Comparison of ENCODE assay signal across 18 mouse cellular contexts in the genomic region with DNA sequence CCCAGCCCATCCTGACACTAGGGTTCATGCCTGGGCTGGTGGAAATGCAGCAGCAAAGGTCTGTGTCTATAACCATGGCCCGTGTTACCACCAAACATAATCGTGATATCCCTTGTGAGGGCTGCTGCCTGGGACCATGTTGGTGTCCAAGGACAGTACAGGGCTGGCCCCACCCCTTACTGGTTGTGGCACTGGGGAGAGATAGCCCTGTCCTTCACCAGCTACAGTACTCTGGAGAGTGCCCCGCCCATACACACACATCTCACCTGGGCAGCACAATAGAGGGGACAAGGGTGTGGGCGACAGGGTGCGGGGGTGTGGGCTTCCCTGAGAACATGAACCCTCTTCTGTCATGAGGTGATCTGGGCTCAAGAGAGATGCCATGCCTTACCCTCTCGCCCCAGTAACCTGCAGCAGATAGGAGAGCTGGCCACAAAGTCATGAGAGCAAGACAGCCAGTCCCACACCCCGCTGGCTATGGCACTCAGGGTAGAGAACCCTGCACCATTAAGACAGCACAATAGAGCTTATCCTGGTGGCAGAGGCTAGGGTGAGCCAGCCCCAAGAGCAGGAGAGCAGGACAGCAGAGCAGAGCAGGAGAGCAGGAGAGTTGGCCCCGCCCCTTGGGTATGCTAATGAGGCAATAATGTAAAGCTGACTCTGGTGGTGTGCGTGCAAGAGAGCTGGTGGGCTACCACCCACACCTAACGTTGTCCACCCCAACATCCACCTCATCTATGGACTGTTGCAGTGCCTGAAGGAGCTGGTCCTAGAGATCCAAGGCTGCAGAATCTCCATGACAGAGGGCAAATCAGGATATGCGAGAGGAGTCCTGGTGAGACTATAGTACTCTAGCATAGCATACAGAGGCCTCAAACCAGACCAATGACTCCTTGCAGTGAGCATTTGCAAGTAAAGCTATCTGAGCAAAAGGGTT. TPM values are rescaled to one million over a fixed set of nuclear protein-coding genes. Genes with fewer than 3 reads are reported as not detected.
DNase-seq lines count a peak whose midpoint lies in the region; ATAC-seq and TF ChIP-seq lines count a peak whose summit lies in the region.
"Had no signal": no experiment of that assay in that cellular context is flagged by ENCODE, and none has a peak within 500 bp of the region (broad histone marks: within the 10 kb centered on the region; RNA-seq: fewer than 3 reads in every experiment).

No protein-coding gene starts in this region.

- WGBS in embryonic facial prominence, embryonic 11.5 days, result 65% methylated on average over 11 of the region's 11 CpGs
- 67% methylated on average over 11 of the region's 11 CpGs for WGBS in embryonic facial prominence, embryonic 10.5 days
- WGBS in limb, embryonic 12.5 days, result 68% methylated on average over 11 of the region's 11 CpGs
- WGBS in limb, embryonic 10.5 days, result 66% methylated on average over 11 of the region's 11 CpGs
- 72% methylated on average over 11 of the region's 11 CpGs for WGBS in forebrain, embryonic 13.5 days
- 64% methylated on average over 11 of the region's 11 CpGs for WGBS in midbrain, embryonic 16.5 days
- WGBS in liver, postnatal 0 days (ENCODE audit: insufficient replicate concordance), result 60% methylated on average over 11 of the region's 11 CpGs

- no peaks in the 10 kb centered on the region for H3K9me3 ChIP-seq in embryonic facial prominence, embryonic 11.5 days (replicated peaks; ENCODE audit: control insufficient read depth, low read length)
- H3K9me3 ChIP-seq in embryonic facial prominence, embryonic 10.5 days, result no peaks in the 10 kb centered on the region
- H3K9me3 ChIP-seq in limb, embryonic 12.5 days, result no peaks in the 10 kb centered on the region
- H3K9me3 ChIP-seq in limb, embryonic 10.5 days (replicated peaks), result no peaks in the 10 kb centered on the region
- H3K9me3 ChIP-seq in forebrain, embryonic 13.5 days (replicated peaks), result no peaks in the 10 kb centered on the region
- no peaks in the 10 kb centered on the region for H3K9me3 ChIP-seq in midbrain, embryonic 16.5 days (replicated peaks; ENCODE audit: control insufficient read depth, low read length, poor library complexity, severe bottlenecking)
- no peaks in the 10 kb centered on the region for H3K9me3 ChIP-seq in liver, postnatal 0 days (ENCODE audit: low read length)

- H3K4me1 ChIP-seq in embryonic facial prominence, embryonic 11.5 days (ENCODE audit: control insufficient read depth, insufficient read depth, low read length), result no peaks in the 10 kb centered on the region
- H3K4me1 ChIP-seq in embryonic facial prominence, embryonic 10.5 days, result no peaks in the 10 kb centered on the region
- no peaks in the 10 kb centered on the region for H3K4me1 ChIP-seq in limb, embryonic 12.5 days (replicated peaks)
- H3K4me1 ChIP-seq in limb, embryonic 10.5 days, result no peaks in the 10 kb centered on the region
- H3K4me1 ChIP-seq in forebrain, embryonic 13.5 days, result no peaks in the 10 kb centered on the region
- no peaks in the 10 kb centered on the region for H3K4me1 ChIP-seq in midbrain, embryonic 16.5 days (ENCODE audit: control insufficient read depth, insufficient read depth, low read length)
- H3K4me1 ChIP-seq in liver, postnatal 0 days (ENCODE audit: insufficient read depth), result no peaks in the 10 kb centered on the region

- no peak overlapping the region for H3K9ac ChIP-seq in embryonic facial prominence, embryonic 11.5 days (replicated peaks; ENCODE audit: low read length)
- no peak overlapping the region for H3K9ac ChIP-seq in limb, embryonic 12.5 days (replicated peaks)
- no peak overlapping the region for H3K9ac ChIP-seq in forebrain, embryonic 13.5 days
- H3K9ac ChIP-seq in midbrain, embryonic 16.5 days (ENCODE audit: low read depth, low read length), result no peak overlapping the region
- no peak overlapping the region for H3K9ac ChIP-seq in liver, postnatal 0 days (replicated peaks)

- no peak for TF ChIP-seq CTCF in liver, postnatal 0 days (IDR thresholded peaks at IDR 0.05; ENCODE audit: low read depth)

- no peak overlapping the region for H3K4me3 ChIP-seq in embryonic facial prominence, embryonic 11.5 days (ENCODE audit: low read depth, low read length)
- no peak overlapping the region for H3K4me3 ChIP-seq in embryonic facial prominence, embryonic 10.5 days
- no peak overlapping the region for H3K4me3 ChIP-seq in limb, embryonic 12.5 days (replicated peaks)
- no peak overlapping the region for H3K4me3 ChIP-seq in limb, embryonic 10.5 days
- no peak overlapping the region for H3K4me3 ChIP-seq in forebrain, embryonic 13.5 days
- H3K4me3 ChIP-seq in midbrain, embryonic 16.5 days (ENCODE audit: low read depth, low read length), result no peak overlapping the region
- no peak overlapping the region for H3K4me3 ChIP-seq in liver, postnatal 0 days (ENCODE audit: low read depth, low read length)

- no peak overlapping the region for H3K27ac ChIP-seq in embryonic facial prominence, embryonic 11.5 days (replicated peaks; ENCODE audit: low read depth, low read length)
- H3K27ac ChIP-seq in embryonic facial prominence, embryonic 10.5 days (replicated peaks), result no peak overlapping the region
- no peak overlapping the region for H3K27ac ChIP-seq in limb, embryonic 12.5 days
- no peak overlapping the region for H3K27ac ChIP-seq in limb, embryonic 10.5 days
- no peak overlapping the region for H3K27ac ChIP-seq in forebrain, embryonic 13.5 days
- H3K27ac ChIP-seq in midbrain, embryonic 16.5 days (ENCODE audit: low read length), result no peak overlapping the region
- H3K27ac ChIP-seq in liver, postnatal 0 days (ENCODE audit: low read depth), result no peak overlapping the region

- TF ChIP-seq EP300 in liver, postnatal 0 days (IDR thresholded peaks at IDR 0.05; ENCODE audit: low read depth), result no peak

- no peaks in the 10 kb centered on the region for H3K27me3 ChIP-seq in embryonic facial prominence, embryonic 11.5 days (ENCODE audit: control insufficient read depth, insufficient read depth, low read length)
- no peaks in the 10 kb centered on the region for H3K27me3 ChIP-seq in embryonic facial prominence, embryonic 10.5 days (replicated peaks; ENCODE audit: low read depth, poor library complexity, severe bottlenecking)
- no peaks in the 10 kb centered on the region for H3K27me3 ChIP-seq in limb, embryonic 12.5 days
- H3K27me3 ChIP-seq in limb, embryonic 10.5 days (ENCODE audit: low read depth, poor library complexity, severe bottlenecking), result no peaks in the 10 kb centered on the region
- H3K27me3 ChIP-seq in forebrain, embryonic 13.5 days, result no peaks in the 10 kb centered on the region
- no peaks in the 10 kb centered on the region for H3K27me3 ChIP-seq in midbrain, embryonic 16.5 days (ENCODE audit: control insufficient read depth, insufficient read depth, low read depth, low read length)
- H3K27me3 ChIP-seq in liver, postnatal 0 days (ENCODE audit: insufficient read depth, low read length), result no peaks in the 10 kb centered on the region

- peak; percentile 48; the same call in 1 of the 2 replicates for ATAC-seq in embryonic facial prominence, embryonic 11.5 days (replicated peaks; ENCODE audit: insufficient number of reproducible peaks, low FRiP score, low TSS enrichment, low read depth)
- ATAC-seq in limb, embryonic 12.5 days (ENCODE audit: insufficient number of reproducible peaks, insufficient read depth, low FRiP score, low TSS enrichment, low read depth), result 0 out of 2 replicates have a peak, but pooled peaks have one; percentile 47
- ATAC-seq in forebrain, embryonic 13.5 days, result peak; percentile 30; the same call in 1 of the 2 replicates
- peak; percentile 56 for ATAC-seq in midbrain, embryonic 16.5 days
- no peak for ATAC-seq in liver, postnatal 0 days
- ATAC-seq: CD4-positive, CD25-positive, alpha-beta regulatory T cell, adult 4 months had no signal

- no peaks in the 10 kb centered on the region for H3K36me3 ChIP-seq in embryonic facial prominence, embryonic 11.5 days (replicated peaks; ENCODE audit: control insufficient read depth, insufficient read depth, low read depth, low read length)
- H3K36me3 ChIP-seq in embryonic facial prominence, embryonic 10.5 days (replicated peaks), result no peaks in the 10 kb centered on the region
- no peaks in the 10 kb centered on the region for H3K36me3 ChIP-seq in limb, embryonic 12.5 days
- no peaks in the 10 kb centered on the region for H3K36me3 ChIP-seq in limb, embryonic 10.5 days
- H3K36me3 ChIP-seq in forebrain, embryonic 13.5 days (ENCODE audit: poor library complexity, severe bottlenecking), result no peaks in the 10 kb centered on the region
- no peaks in the 10 kb centered on the region for H3K36me3 ChIP-seq in midbrain, embryonic 16.5 days (ENCODE audit: control insufficient read depth, insufficient read depth, low read length)
- H3K36me3 ChIP-seq in liver, postnatal 0 days (replicated peaks; ENCODE audit: insufficient read depth, low read length), result no peaks in the 10 kb centered on the region

- no peak for DNase-seq in embryonic facial prominence, embryonic 11.5 days (ENCODE audit: low spot score)
- DNase-seq in embryonic facial prominence, embryonic 10.5 days (ENCODE audit: low spot score), result no peak
- no peak for DNase-seq in limb, embryonic 10.5 days (ENCODE audit: low spot score)
- no peak for DNase-seq in adrenal gland, postnatal 14 days
- DNase-seq in liver, postnatal 0 days, result no peak
- DNase-seq: cerebellum, postnatal 10 days; embryo, embryonic 11 days; gastrocnemius, postnatal 10 days; heart, adult 18-20 months; kidney, adult 8-10 months; kidney, postnatal 4 days; liver; lung, adult 18-20 months; thymus, postnatal 25 days had no signal

- no peak overlapping the region for H3K4me2 ChIP-seq in embryonic facial prominence, embryonic 11.5 days (ENCODE audit: low read depth, low read length)
- H3K4me2 ChIP-seq in limb, embryonic 12.5 days, result no peak overlapping the region
- H3K4me2 ChIP-seq in forebrain, embryonic 13.5 days, result no peak overlapping the region
- H3K4me2 ChIP-seq in midbrain, embryonic 16.5 days (ENCODE audit: low read length), result no peak overlapping the region
- H3K4me2 ChIP-seq in liver, postnatal 0 days (ENCODE audit: low read depth, low read length), result no peak overlapping the region

RNA-seq across cellular contexts. Expression of a gene that starts 12.7 kb away (rescaled TPM):
- polyA plus RNA-seq in embryonic facial prominence, embryonic 11.5 days (2014; fragmentation: Nextera tagmentation; extraction: Ambion mirVana), result 10.9 and 11.1 TPM in 2 replicates
- 4.3 and 5.6 TPM in 2 replicates for polyA plus RNA-seq in embryonic facial prominence, embryonic 10.5 days (2016; fragmentation: Nextera tagmentation; extraction: Ambion mirVana)
- 6.7 and 7.7 TPM in 2 replicates for polyA plus RNA-seq in limb, embryonic 12.5 days (2016; fragmentation: Nextera tagmentation; extraction: Ambion mirVana)
- 4.8 and 5.5 TPM in 2 replicates for polyA plus RNA-seq in limb, embryonic 10.5 days (2016; fragmentation: Nextera tagmentation; extraction: Ambion mirVana)
- polyA plus RNA-seq in forebrain, embryonic 13.5 days (2015; fragmentation: Nextera tagmentation; extraction: Ambion mirVana), result 16.3 and 19.2 TPM in 2 replicates
- 11.6 and 14.3 TPM in 2 replicates for polyA plus RNA-seq in midbrain, embryonic 16.5 days (2015; fragmentation: Nextera tagmentation; extraction: Ambion mirVana)
- total RNA-seq in adrenal gland, postnatal 14 days (2021), result 23.4 and 24.7 TPM in 2 replicates
- 0.13 and 0.19 TPM in 2 replicates for polyA plus RNA-seq in liver, postnatal 0 days (2015; fragmentation: Nextera tagmentation; extraction: Ambion mirVana)
- polyA plus RNA-seq: CD4-positive, CD25-positive, alpha-beta regulatory T cell, adult 4 months had no signal
